Mouse (Mus musculus) hindbrain, embryonic 10.5 days (tissue): Measurements from ENCODE around the gene Adrb1. TPM values are rescaled to one million over a fixed set of nuclear protein-coding genes. Genes with fewer than 3 reads are reported as not detected.

ENCODE experiments used
- DNase-seq: peaks from one replicate; pipeline ENCODE4 v3.0.0-alpha.2; 2017; ENCODE audit warnings: low spot score
- H3K27ac ChIP-seq: fragments of 300-500 bp; sonication (generic); 2 replicates; pipeline ENCODE4 v1.5.1; 2016; ENCODE audit warnings: mild to moderate bottlenecking, moderate library complexity
- H3K27me3 ChIP-seq: fragments of 300-500 bp; sonication (generic); 2 replicates; pipeline ENCODE4 v1.6.1; 2016; ENCODE audit warnings: mild to moderate bottlenecking; ENCODE audit not compliant: poor library complexity, insufficient read depth, severe bottlenecking
- H3K36me3 ChIP-seq: fragments of 300-500 bp; sonication (generic); 2 replicates; pipeline ENCODE4 v1.6.1; 2016; ENCODE audit warnings: mild to moderate bottlenecking, moderate library complexity
- H3K4me1 ChIP-seq: fragments of 300-500 bp; sonication (generic); replicated peaks from 2 replicates; pipeline ENCODE4 v1.6.1; 2016; ENCODE audit warnings: mild to moderate bottlenecking
- H3K4me3 ChIP-seq: fragments of 300-500 bp; sonication (generic); 2 replicates; pipeline ENCODE4 v1.5.1; 2016; ENCODE audit warnings: mild to moderate bottlenecking, moderate library complexity
- H3K9me3 ChIP-seq: fragments of 300-500 bp; sonication (generic); 2 replicates; pipeline ENCODE4 v1.6.1; 2016; ENCODE audit warnings: mild to moderate bottlenecking, moderate library complexity
- WGBS: fragments of 180-500 bp; shearing (Covaris S2); methylation state at CpG from one replicate; pipeline ENCODE4 v1.1.7; 2016; 5-methylcytosine and 5-hydroxymethylcytosine counted together
- polyA plus RNA-seq: library from polyadenylated mRNA; unstranded; fragments of >200 nt; fragmentation: Nextera tagmentation; extraction: Ambion mirVana; gene quantifications from 2 replicates; pipeline ENCODE4 v1.2.1, GENCODE M21; 2016

Adrb1 gene
- polyA plus RNA-seq, 1 experiment from 2014 or later = 0.21 TPM

- no peaks in the 10 kb centered on the region for H3K27me3 ChIP-seq
- H3K9me3 ChIP-seq = no peaks in the 10 kb centered on the region
- peaks cover 29% of the 10 kb centered on the region for H3K4me1 ChIP-seq
- H3K27ac ChIP-seq = no peak overlapping the region
- H3K36me3 ChIP-seq = no peaks in the 10 kb centered on the region
- DNase-seq = no peak
- no peak overlapping the region for H3K4me3 ChIP-seq
- WGBS = 91% methylated on average over 12 of the region's 12 CpGs
Observed at GRCm38 (mm10) chr19:56688661-56689335, 33.2 kb upstream of the Adrb1 start.

- 78% methylated on average over 6 of the region's 6 CpGs for WGBS
- H3K36me3 ChIP-seq = no peaks in the 10 kb centered on the region
- H3K4me3 ChIP-seq = no peak overlapping the region
- H3K27me3 ChIP-seq = no peaks in the 10 kb centered on the region
- DNase-seq = no peak
- no peaks in the 10 kb centered on the region for H3K9me3 ChIP-seq
- no peak overlapping the region for H3K27ac ChIP-seq
- H3K4me1 ChIP-seq = peaks cover 29% of the 10 kb centered on the region
Observed at GRCm38 (mm10) chr19:56689493-56689892, 32.5 kb upstream of the Adrb1 start.

- WGBS = 88% methylated on average over 3 of the region's 3 CpGs
- no peaks in the 10 kb centered on the region for H3K9me3 ChIP-seq
- no peaks in the 10 kb centered on the region for H3K27me3 ChIP-seq
- DNase-seq = no peak
- H3K36me3 ChIP-seq = no peaks in the 10 kb centered on the region
- H3K4me3 ChIP-seq = no peak overlapping the region
- peaks cover 29% of the 10 kb centered on the region for H3K4me1 ChIP-seq
- H3K27ac ChIP-seq = no peak overlapping the region
Observed at GRCm38 (mm10) chr19:56691103-56691502, 30.9 kb upstream of the Adrb1 start.

GRCm38 (mm10) chr19:56692451-56692850 lies 29.5 kb upstream of the Adrb1 start:
- H3K27me3 ChIP-seq = no peaks in the 10 kb centered on the region
- H3K4me1 ChIP-seq = peaks cover 22% of the 10 kb centered on the region
- H3K4me3 ChIP-seq = no peak overlapping the region
- peak overlapping the region; percentile 53 for H3K27ac ChIP-seq
- H3K9me3 ChIP-seq = no peaks in the 10 kb centered on the region
- 2% methylated on average over 5 of the region's 5 CpGs for WGBS
- peak; percentile 62 for DNase-seq
- H3K36me3 ChIP-seq = no peaks in the 10 kb centered on the region

GRCm38 (mm10) chr19:56697370-56698144 lies 24.4 kb upstream of the Adrb1 start:
- Histone ChIP-seq H3K4me3 (no peak overlapping the region), H3K36me3 (no peaks in the 10 kb centered on the region), H3K4me1 (peaks cover 28% of the 10 kb centered on the region), H3K27me3 (no peaks in the 10 kb centered on the region), H3K27ac (no peak overlapping the region), H3K9me3 (no peaks in the 10 kb centered on the region)
- WGBS = 90% methylated on average over 20 of the region's 20 CpGs
- no peak for DNase-seq

GRCm38 (mm10) chr19:56700848-56701247 lies 21.2 kb upstream of the Adrb1 start:
- DNase-seq = no peak
- H3K36me3 ChIP-seq = no peaks in the 10 kb centered on the region
- no peak overlapping the region for H3K4me3 ChIP-seq
- H3K4me1 ChIP-seq = peaks cover 32% of the 10 kb centered on the region
- no peaks in the 10 kb centered on the region for H3K27me3 ChIP-seq
- no peaks in the 10 kb centered on the region for H3K9me3 ChIP-seq
- 88% methylated on average over 10 of the region's 10 CpGs for WGBS
- H3K27ac ChIP-seq = no peak overlapping the region

GRCm38 (mm10) chr19:56701404-56702033 lies 20.5 kb upstream of the Adrb1 start:
- Histone ChIP-seq H3K36me3 (no peaks in the 10 kb centered on the region), H3K9me3 (no peaks in the 10 kb centered on the region), H3K4me1 (peaks cover 37% of the 10 kb centered on the region), H3K27me3 (peaks cover 3% of the 10 kb centered on the region; the same call in 1 of the 2 replicates), H3K4me3 (no peak overlapping the region), H3K27ac (no peak overlapping the region)
- WGBS = 86% methylated on average over 8 of the region's 8 CpGs
- DNase-seq = no peak

GRCm38 (mm10) chr19:56702039-56702438 lies 20.0 kb upstream of the Adrb1 start:
- Histone ChIP-seq H3K27ac (no peak overlapping the region), H3K36me3 (no peaks in the 10 kb centered on the region), H3K4me1 (peaks cover 37% of the 10 kb centered on the region), H3K4me3 (no peak overlapping the region), H3K27me3 (peaks cover 3% of the 10 kb centered on the region; the same call in 1 of the 2 replicates), H3K9me3 (no peaks in the 10 kb centered on the region)
- DNase-seq = no peak
- WGBS = 80% methylated on average over 6 of the region's 6 CpGs

- no peaks in the 10 kb centered on the region for H3K9me3 ChIP-seq
- WGBS = 83% methylated on average over 12 of the region's 12 CpGs
- DNase-seq = no peak
Observed at GRCm38 (mm10) chr19:56703238-56704097, 18.5 kb upstream of the Adrb1 start.

GRCm38 (mm10) chr19:56705026-56705675 lies 16.8 kb upstream of the Adrb1 start:
- H3K36me3 ChIP-seq = no peaks in the 10 kb centered on the region
- no peak for DNase-seq
- no peaks in the 10 kb centered on the region for H3K9me3 ChIP-seq
- no peak overlapping the region for H3K4me3 ChIP-seq
- 51% methylated on average over 8 of the region's 8 CpGs for WGBS
- peaks cover 34% of the 10 kb centered on the region; the same call in 1 of the 2 replicates for H3K4me1 ChIP-seq
- H3K27ac ChIP-seq = no peak overlapping the region
- H3K27me3 ChIP-seq = peaks cover 20% of the 10 kb centered on the region

More at GRCm38 (mm10) chr19:56703238-56704097, 18.5 kb upstream of the Adrb1 start:
- peaks cover 37% of the 10 kb centered on the region for H3K4me1 ChIP-seq
- peaks cover 7% of the 10 kb centered on the region; the same call in 1 of the 2 replicates for H3K27me3 ChIP-seq
- peak overlapping the region; percentile 35; the same call in 1 of the 2 replicates for H3K27ac ChIP-seq
- H3K36me3 ChIP-seq = no peaks in the 10 kb centered on the region
- H3K4me3 ChIP-seq = no peak overlapping the region

GRCm38 (mm10) chr19:56708794-56709193 lies 13.2 kb upstream of the Adrb1 start:
- Histone ChIP-seq H3K9me3 (no peaks in the 10 kb centered on the region), H3K27me3 (peaks cover 20% of the 10 kb centered on the region), H3K4me1 (peaks cover 12% of the 10 kb centered on the region; the same call in 1 of the 2 replicates), H3K4me3 (no peak overlapping the region), H3K27ac (no peak overlapping the region), H3K36me3 (no peaks in the 10 kb centered on the region)
- DNase-seq = no peak
- 72% methylated on average over 2 of the region's 2 CpGs for WGBS
